Mouse (Mus musculus) A20 (cell line): ENCODE results near the gene Lrrc1.

ENCODE experiments used
- DNase-seq: peaks from one replicate; pipeline ENCODE4 v3.0.0-alpha.2; 2011; ENCODE audit warnings: low read depth, low spot score

The Lrrc1 gene

GRCm38 (mm10) chr9:77543351-77544321 lies 1.0 kb downstream of the Lrrc1 start:
- peak; percentile 80 for DNase-seq

- DNase-seq, result no peak
Measured at GRCm38 (mm10) chr9:77541556-77541955, 3.1 kb downstream of the Lrrc1 start.

GRCm38 (mm10) chr9:77539232-77539631 lies 5.4 kb downstream of the Lrrc1 start:
- peak; percentile 61 for DNase-seq

- DNase-seq, result no peak
Measured at GRCm38 (mm10) chr9:77537357-77537756, 7.3 kb downstream of the Lrrc1 start.

- no peak for DNase-seq
Measured at GRCm38 (mm10) chr9:77536832-77537231, 7.8 kb downstream of the Lrrc1 start.

- DNase-seq, result no peak
Measured at GRCm38 (mm10) chr9:77536286-77536685, 8.4 kb downstream of the Lrrc1 start.

- no peak for DNase-seq
Measured at GRCm38 (mm10) chr9:77535021-77535744, 9.5 kb downstream of the Lrrc1 start.

- peak; percentile 61 for DNase-seq
Measured at GRCm38 (mm10) chr9:77528379-77529041, 16.2 kb downstream of the Lrrc1 start.

- peak; percentile 55 for DNase-seq
Measured at GRCm38 (mm10) chr9:77527170-77527569, 17.5 kb downstream of the Lrrc1 start.

- no peak for DNase-seq
Measured at GRCm38 (mm10) chr9:77526715-77527114, 18.0 kb downstream of the Lrrc1 start.

GRCm38 (mm10) chr9:77525595-77526295 lies 18.9 kb downstream of the Lrrc1 start:
- DNase-seq, result no peak

- DNase-seq, result no peak
Measured at GRCm38 (mm10) chr9:77523793-77524192, 20.9 kb downstream of the Lrrc1 start.

- DNase-seq, result no peak
Measured at GRCm38 (mm10) chr9:77522476-77522875, 22.2 kb downstream of the Lrrc1 start.

- no peak for DNase-seq
Measured at GRCm38 (mm10) chr9:77519198-77519597, 25.5 kb downstream of the Lrrc1 start.

GRCm38 (mm10) chr9:77516782-77517364 lies 27.8 kb downstream of the Lrrc1 start:
- DNase-seq, result no peak

GRCm38 (mm10) chr9:77513892-77514291 lies 30.8 kb downstream of the Lrrc1 start:
- no peak for DNase-seq

GRCm38 (mm10) chr9:77512220-77512619 lies 32.5 kb downstream of the Lrrc1 start:
- DNase-seq, result no peak

- no peak for DNase-seq
Measured at GRCm38 (mm10) chr9:77510574-77510973, 34.1 kb downstream of the Lrrc1 start.

GRCm38 (mm10) chr9:77507743-77508394 lies 36.8 kb downstream of the Lrrc1 start:
- DNase-seq, result no peak
